Comparison of ENCODE assay signal across 8 mouse cellular contexts in the genomic region with DNA sequence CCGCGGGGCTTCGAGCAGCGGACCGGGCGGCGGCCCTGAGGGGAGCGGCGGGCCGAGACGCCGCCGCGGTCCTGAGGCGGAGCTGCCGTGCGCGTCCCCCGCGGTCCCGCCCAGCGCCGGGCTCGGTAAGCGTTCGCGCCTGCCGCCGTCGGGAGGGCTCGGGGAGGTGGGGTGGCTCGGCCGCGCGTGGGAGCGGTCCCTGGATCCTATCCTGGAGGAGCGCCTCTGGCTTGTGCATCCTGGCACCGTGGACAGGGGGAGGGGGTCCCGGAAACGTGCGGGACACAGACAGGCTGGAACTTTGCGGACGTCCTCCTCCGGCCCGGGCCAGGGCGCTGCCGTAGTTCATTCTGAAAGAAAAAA. TPM values are rescaled to one million over a fixed set of nuclear protein-coding genes. Genes with fewer than 3 reads are reported as not detected.
A peak's percentile ranks its signal among the peaks of the same experiment; 100 is the strongest.
DNase-seq lines count a peak whose midpoint lies in the region; ATAC-seq and TF ChIP-seq lines count a peak whose summit lies in the region.

No protein-coding gene starts in this region.

- H3K4me1 ChIP-seq in hindbrain, embryonic 16.5 days (ENCODE audit: control insufficient read depth, insufficient read depth, low read depth, low read length) = peaks cover 27% of the 10 kb centered on the region

- CTCF ChIA-PET in Patski (lab: Charles Lee) = no interaction called here

- H3K27ac ChIP-seq in hindbrain, embryonic 16.5 days (ENCODE audit: low read depth, low read length) = peak overlapping the region; percentile 91

- H3K9me3 ChIP-seq in hindbrain, embryonic 16.5 days (ENCODE audit: control insufficient read depth, low read length) = no peaks in the 10 kb centered on the region

- no peaks in the 10 kb centered on the region for H3K27me3 ChIP-seq in Patski
- no peaks in the 10 kb centered on the region for H3K27me3 ChIP-seq in hindbrain, embryonic 16.5 days (replicated peaks; ENCODE audit: control insufficient read depth, insufficient read depth, low read length)

- no peak for TF ChIP-seq CTCF in Patski (IDR thresholded peaks at IDR 0.05)

- peak overlapping the region; percentile 96 for H3K4me3 ChIP-seq in hindbrain, embryonic 16.5 days (ENCODE audit: low read length)

- no peaks in the 10 kb centered on the region for H3K36me3 ChIP-seq in hindbrain, embryonic 16.5 days (ENCODE audit: control insufficient read depth, insufficient read depth, low read length)

- ATAC-seq in Patski = peak; percentile 85
- peak; percentile 87 for ATAC-seq in hindbrain, embryonic 16.5 days

- POLR2A ChIA-PET in Patski (lab: Charles Lee) = no interaction called here

- WGBS in hindbrain, embryonic 16.5 days = under 1% methylated on average over 25 of the region's 47 CpGs

- H3K9ac ChIP-seq in hindbrain, embryonic 16.5 days (ENCODE audit: low read depth, low read length) = peak overlapping the region; percentile 97

- H3K4me2 ChIP-seq in hindbrain, embryonic 16.5 days (ENCODE audit: low read length) = peak overlapping the region; percentile 82

- no peak for DNase-seq in Patski (ENCODE audit: low read depth, low spot score)
- DNase-seq in cerebellum, adult 11-12 months = peak; percentile 75
- DNase-seq in frontal cortex, postnatal 14 days (ENCODE audit: low spot score in 2 of 2) = peak; percentile 55 to 65
- DNase-seq in left cerebral cortex, adult 9 months (ENCODE audit: low spot score in 2 of 2) = peak; percentile 44 to 67
- DNase-seq in lung, postnatal 36 days = peak; percentile 69
- peak; percentile 73 for DNase-seq in right cerebral cortex, postnatal 14 days
- no peak for DNase-seq in embryo, embryonic 10.5 days (ENCODE audit: low spot score)

- in situ Hi-C loops in Patski (cut with MboI; ENCODE audit: low pct_unique_long_range_greater_than_20kb) = no loop called here

RNA-seq across cellular contexts. Expression of gene Ptpra, which starts 0.3 kb away (rescaled TPM):
- polyA plus RNA-seq in Patski (2021) = 90.4 TPM
- polyA plus RNA-seq in hindbrain, embryonic 16.5 days (2015; fragmentation: Nextera tagmentation; extraction: Ambion mirVana) = 134 and 144 TPM in 2 replicates

RNA-seq across cellular contexts. Expression of gene Pced1a, which starts 25.9 kb away (rescaled TPM):
- 29.9 TPM for polyA plus RNA-seq in Patski (2021)
- polyA plus RNA-seq in hindbrain, embryonic 16.5 days (2015; fragmentation: Nextera tagmentation; extraction: Ambion mirVana) = 15.2 and 15.4 TPM in 2 replicates

RNA-seq across cellular contexts. Expression of gene Vps16, which starts 26.3 kb away (rescaled TPM):
- polyA plus RNA-seq in Patski (2021) = 67.1 TPM
- polyA plus RNA-seq in hindbrain, embryonic 16.5 days (2015; fragmentation: Nextera tagmentation; extraction: Ambion mirVana) = 104 and 105 TPM in 2 replicates

RNA-seq across cellular contexts. Expression of gene Tmem239, which starts 44.1 kb away (rescaled TPM):
- not detected for polyA plus RNA-seq in Patski (2021)
- polyA plus RNA-seq in hindbrain, embryonic 16.5 days (2015; fragmentation: Nextera tagmentation; extraction: Ambion mirVana) = 0.12 and 0.28 TPM in 2 replicates

RNA-seq across cellular contexts. Expression of gene 1700020A23Rik, which starts 45.4 kb away (rescaled TPM):
- not detected for polyA plus RNA-seq in Patski (2021)
- polyA plus RNA-seq in hindbrain, embryonic 16.5 days (2015; fragmentation: Nextera tagmentation; extraction: Ambion mirVana) = 0.30 and 0.59 TPM in 2 replicates

Comparison
In these comparisons a context has a peak if more than half of its experiments do, and no peak if none do; other contexts are left out.
1. DNase-seq: peak in cerebellum, adult 11-12 months (single experiment), frontal cortex, postnatal 14 days (2 of 2), left cerebral cortex, adult 9 months (2 of 2), lung, postnatal 36 days (single experiment) and right cerebral cortex, postnatal 14 days (single experiment); none in Patski (single experiment) and embryo, embryonic 10.5 days (single experiment).